Mouse (Mus musculus) brain, embryonic 18.5 days (tissue): ENCODE measurements at regions not wholly inside any gene's neighbourhood (a gene's known extent, or its start where the extent isn't known, plus 50 kb on each side); places are given as distances from the start of the nearest gene placed in this dataset.
A peak's percentile ranks its signal among the peaks of the same experiment; 100 is the strongest.

Experiments
- DNase-seq: peaks from one replicate; pipeline ENCODE4 v3.0.0-alpha.2; 2012; ENCODE audit warnings: low read depth, low spot score

GRCm38 (mm10) chrX:117559063-117559462, 544.5 kb downstream of the H2afb1 start:
- peak; percentile 8 for DNase-seq
